In the genomic region with DNA sequence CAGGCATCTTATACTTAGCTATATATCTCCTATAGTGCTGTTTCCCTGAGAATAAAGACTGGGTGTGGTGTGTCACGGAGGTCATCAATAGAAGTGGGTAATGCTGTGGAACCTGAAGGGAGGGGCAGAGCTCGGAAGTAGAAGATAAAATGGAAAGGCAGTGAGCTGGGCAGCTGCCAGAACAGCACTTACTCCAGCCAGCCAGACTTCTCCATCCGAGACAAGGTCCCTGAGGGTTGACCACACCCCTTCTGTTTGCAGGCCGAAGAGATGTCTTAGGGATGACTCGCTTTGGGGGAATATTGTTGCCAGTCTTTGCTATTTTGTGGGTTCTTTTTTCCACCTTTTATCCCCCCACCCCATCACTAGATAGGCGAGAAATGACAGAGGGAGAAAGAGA, we compare ENCODE assay signal across 10 mouse cellular contexts. TPM values are rescaled to one million over a fixed set of nuclear protein-coding genes. Genes with fewer than 3 reads are reported as not detected.
A peak's percentile ranks its signal among the peaks of the same experiment; 100 is the strongest.
DNase-seq lines count a peak whose midpoint lies in the region; ATAC-seq and TF ChIP-seq lines count a peak whose summit lies in the region.
"Had no signal": no experiment of that assay in that cellular context is flagged by ENCODE, and none has a peak within 500 bp of the region (broad histone marks: within the 10 kb centered on the region; RNA-seq: fewer than 3 reads in every experiment).

No protein-coding gene starts in this region.

- DNase-seq in lung, embryonic 14.5 days, result peak; percentile 60
- DNase-seq in lung, adult 2 months, result no peak
- peak; percentile 55 for DNase-seq in Muller cell, postnatal 12 days (ENCODE audit: inconsistent ontology term)
- peak; percentile 29 for DNase-seq in gastrocnemius, postnatal 25 days
- DNase-seq in heart, postnatal 36 days, result peak; percentile 25 to 26
- DNase-seq in yolk sac, embryonic 10.5 days (ENCODE audit: low spot score), result no peak
- no peak for DNase-seq in left cerebral cortex, adult 8-10 months (ENCODE audit: low spot score in 2 of 2)
- DNase-seq: thymus, postnatal 4 days had no signal

- H3K4me1 ChIP-seq in lung, embryonic 14.5 days (ENCODE audit: insufficient read depth), result peaks cover 4% of the 10 kb centered on the region; the same call in 1 of the 2 replicates
- no peaks in the 10 kb centered on the region for H3K4me1 ChIP-seq in lung, adult 2 months (ENCODE audit: control insufficient read depth, insufficient read depth, low read length)

- no peak; the same call in 1 of the 2 replicates for ATAC-seq in lung, embryonic 14.5 days (ENCODE audit: insufficient read depth)

- no peaks in the 10 kb centered on the region for H3K9me3 ChIP-seq in lung, embryonic 14.5 days (ENCODE audit: low read depth, low read length)

- H3K36me3 ChIP-seq in lung, embryonic 14.5 days (ENCODE audit: insufficient read depth), result no peaks in the 10 kb centered on the region

- no peak for TF ChIP-seq CTCF in lung, embryonic 14.5 days (IDR thresholded peaks at IDR 0.05; ENCODE audit: low read depth)
- TF ChIP-seq CTCF in lung, adult 2 months (IDR thresholded peaks at IDR 0.05; ENCODE audit: insufficient read depth, low read length), result no peak

- no peak overlapping the region for H3K27ac ChIP-seq in lung, embryonic 14.5 days (ENCODE audit: low read depth)
- H3K27ac ChIP-seq: macrophage had no signal

- H3K9ac ChIP-seq in lung, embryonic 14.5 days, result no peak overlapping the region

- WGBS in lung, embryonic 14.5 days, result 38% methylated on average over 6 of the region's 6 CpGs
- WGBS in lung, adult 2 months, result 32% methylated on average over 6 of the region's 6 CpGs

- no peak for TF ChIP-seq POLR2A in lung, adult 2 months (IDR thresholded peaks at IDR 0.05; ENCODE audit: borderline replicate concordance, extremely low read depth, low read depth, low read length)

- H3K27me3 ChIP-seq in lung, embryonic 14.5 days (ENCODE audit: insufficient read depth, low read length), result no peaks in the 10 kb centered on the region

- no peak overlapping the region for H3K4me3 ChIP-seq in lung, embryonic 14.5 days (ENCODE audit: low read depth, low read length)
- H3K4me3 ChIP-seq in lung, adult 2 months (replicated peaks; ENCODE audit: extremely low read depth, low read depth, low read length), result no peak overlapping the region
- H3K4me3 ChIP-seq: erythroblast, embryonic 14.5 days had no signal

- H3K4me2 ChIP-seq in lung, embryonic 14.5 days, result no peak overlapping the region

- intact Hi-C loops in heart, postnatal 36 days (cut with DNase I), result no loop called here

RNA-seq across cellular contexts. Expression of a gene that starts 11.9 kb away (rescaled TPM):
- 58.9 and 63.9 TPM in 2 replicates for polyA plus RNA-seq in lung, embryonic 14.5 days (2014; fragmentation: Nextera tagmentation; extraction: Ambion mirVana)
- polyA plus RNA-seq in lung, adult 2 months (2012; rRNA removed), result 18.2 and 26.9 TPM in 2 replicates
- total RNA-seq in gastrocnemius, postnatal 25 days (2021), result 10 to 100 TPM in 1 of 2 experiments, 1 to 10 TPM in 1; 10.0 to 13.0 TPM
- 10 to 100 TPM; 21.8 to 26.0 TPM for total RNA-seq in heart, postnatal 36 days (2021)
- total RNA-seq in left cerebral cortex, adult 8-10 months (2022), result 10 to 100 TPM; 17.3 to 20.6 (median 19.8) TPM

Comparison
In these comparisons a context has a peak if more than half of its experiments do, and no peak if none do; other contexts are left out.
1. DNase-seq: peak in lung, embryonic 14.5 days (single experiment), Muller cell, postnatal 12 days (single experiment), gastrocnemius, postnatal 25 days (single experiment) and heart, postnatal 36 days (2 of 2); none in lung, adult 2 months (single experiment), yolk sac, embryonic 10.5 days (single experiment) and left cerebral cortex, adult 8-10 months (0 of 2).